Mouse (Mus musculus) forebrain, embryonic 14.5 days (tissue): ENCODE data around the gene Trim41. TPM values are rescaled to one million over a fixed set of nuclear protein-coding genes. Genes with fewer than 3 reads are reported as not detected.

Source experiments
- ATAC-seq: fragments of 200-750 bp; cut with Nextera tagmentation; 2 replicates; pipeline ENCODE4 v1.8.0; 2017; ENCODE audit warnings: mild to moderate bottlenecking, moderate library complexity
- DNase-seq: peaks from one replicate; pipeline ENCODE4 v3.0.0-alpha.2; 2015; ENCODE audit warnings: low spot score
- H3K27ac ChIP-seq: fragments of 300-500 bp; sonication (generic); 2 replicates; pipeline ENCODE4 v1.5.1; 2014; ENCODE audit warnings: low read depth, mild to moderate bottlenecking, control low read depth, low read length, moderate library complexity
- H3K27me3 ChIP-seq: fragments of 300-500 bp; sonication (generic); replicated peaks from 2 replicates; pipeline ENCODE4 v1.6.1; 2014; ENCODE audit warnings: low read length, control low read depth, mixed read lengths; ENCODE audit not compliant: control insufficient read depth, insufficient read depth
- H3K36me3 ChIP-seq: fragments of 300-500 bp; sonication (generic); 2 replicates; pipeline ENCODE4 v1.6.1; 2014; ENCODE audit warnings: low read length, control low read depth; ENCODE audit not compliant: control insufficient read depth, insufficient read depth
- H3K4me1 ChIP-seq: fragments of 300-500 bp; sonication (generic); 2 replicates; pipeline ENCODE4 v1.6.1; 2014; ENCODE audit warnings: antibody characterized with exemption, low read length, control low read depth; ENCODE audit not compliant: control insufficient read depth, insufficient read depth
- H3K4me2 ChIP-seq: fragments of 300-500 bp; sonication (generic); 2 replicates; pipeline ENCODE4 v1.6.1; 2014; ENCODE audit warnings: mild to moderate bottlenecking, control low read depth, low read length
- H3K4me3 ChIP-seq: fragments of 300-500 bp; sonication (generic); 2 replicates; pipeline ENCODE4 v1.5.1; 2014; ENCODE audit warnings: low read depth, low read length, control low read depth
- H3K9ac ChIP-seq: fragments of 300-500 bp; sonication (generic); 2 replicates; pipeline ENCODE4 v1.6.1; 2014; ENCODE audit warnings: mild to moderate bottlenecking, low read length, control low read depth, moderate library complexity
- H3K9me3 ChIP-seq: fragments of 300-500 bp; sonication (generic); replicated peaks from 2 replicates; pipeline ENCODE4 v1.6.1; 2016; ENCODE audit warnings: low read length, control low read depth, mixed read lengths; ENCODE audit not compliant: control insufficient read depth
- WGBS: fragments of 180-500 bp; shearing (Covaris S2); extraction: QIAGEN DNeasy Blood & Tissue Kit; methylation state at CpG from one replicate; pipeline ENCODE4 v1.1.7; 2014; 5-methylcytosine and 5-hydroxymethylcytosine counted together
- polyA plus RNA-seq: library from polyadenylated mRNA; unstranded; fragments of >200 nt; fragmentation: Nextera tagmentation; extraction: Ambion mirVana; gene quantifications from 2 replicates; pipeline ENCODE4 v1.2.1, GENCODE M21; 2014

The Trim41 gene
- polyA plus RNA-seq, 1 experiment from 2014 or later: 3.2 TPM

- Histone ChIP-seq H3K27ac (no peak overlapping the region), H3K9me3 (no peaks in the 10 kb centered on the region), H3K27me3 (no peaks in the 10 kb centered on the region), H3K4me3 (peak overlapping the region; percentile 58), H3K36me3 (peaks cover 60% of the 10 kb centered on the region), H3K4me1 (peaks cover 19% of the 10 kb centered on the region), H3K9ac (peak overlapping the region; percentile 95), H3K4me2 (peak overlapping the region; percentile 90)
- no peak for ATAC-seq
- WGBS: 80% methylated on average over 17 of the region's 17 CpGs
- DNase-seq: no peak
Observed at GRCm38 (mm10) chr11:48801831-48802772, 15.1 kb downstream of the Trim41 start.

- whole genome bisulfite sequencing: under 1% methylated on average over 47 of the region's 47 CpGs
- DNase-seq: peak; percentile 96
Observed at GRCm38 (mm10) chr11:48799921-48800701, 17.0 kb downstream of the Trim41 start, which contains the start of gene Rack1. Rack1 (plus strand) TSS chr11:48800332.

GRCm38 (mm10) chr11:48798984-48799920, 17.9 kb downstream of the Trim41 start:
- peaks cover 19% of the 10 kb centered on the region for H3K4me1 ChIP-seq
- H3K4me2 ChIP-seq: peak overlapping the region; percentile 90
- WGBS: 13% methylated on average over 18 of the region's 18 CpGs
- peak overlapping the region; percentile 58 for H3K4me3 ChIP-seq
- peak overlapping the region; percentile 95 for H3K9ac ChIP-seq
- H3K27me3 ChIP-seq: no peaks in the 10 kb centered on the region
- H3K9me3 ChIP-seq: no peaks in the 10 kb centered on the region
- ATAC-seq (no peak; the same call in 1 of the 2 replicates), DNase-seq (no peak)
- peak overlapping the region; percentile 92 for H3K27ac ChIP-seq
- peaks cover 32% of the 10 kb centered on the region for H3K36me3 ChIP-seq

More at GRCm38 (mm10) chr11:48799921-48800701, 17.0 kb downstream of the Trim41 start, which contains the start of gene Rack1:
- Histone ChIP-seq H3K9me3 (no peaks in the 10 kb centered on the region), H3K4me2 (peak within 1 kb of the TSS; percentile 90), H3K9ac (peak within 1 kb of the TSS; percentile 95), H3K4me1 (peaks cover 19% of the 10 kb centered on the region), H3K36me3 (peaks cover 40% of the 10 kb centered on the region), H3K4me3 (peak within 1 kb of the TSS; percentile 58), H3K27me3 (no peaks in the 10 kb centered on the region), H3K27ac (peak within 1 kb of the TSS; percentile 92)
- peak; percentile 95 for ATAC-seq

DNA sequence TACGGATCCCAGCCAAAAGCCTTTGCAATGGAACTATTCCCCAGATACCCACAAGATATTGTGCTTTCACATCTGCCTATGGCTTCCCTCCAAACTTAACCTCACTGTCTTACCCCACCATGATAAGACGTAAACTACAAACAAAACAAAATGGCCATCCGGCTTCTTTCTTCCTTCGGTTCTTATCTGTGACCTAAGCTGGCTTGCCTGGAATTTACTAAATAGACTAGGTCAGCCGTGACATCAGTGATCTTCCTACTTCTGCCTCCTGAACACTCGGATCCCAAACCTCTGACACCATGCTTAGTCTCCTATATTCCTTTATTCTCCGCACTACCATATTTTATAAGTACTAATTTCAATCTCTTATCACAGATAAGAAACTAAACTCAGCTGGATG, 18.8 kb downstream of the Trim41 start:
- Histone ChIP-seq H3K4me1 (peaks cover 19% of the 10 kb centered on the region), H3K9ac (no peak overlapping the region), H3K27me3 (no peaks in the 10 kb centered on the region), H3K4me3 (no peak overlapping the region), H3K36me3 (peaks cover 22% of the 10 kb centered on the region), H3K9me3 (no peaks in the 10 kb centered on the region), H3K27ac (no peak overlapping the region), H3K4me2 (peak overlapping the region; percentile 90; the same call in 1 of the 2 replicates)
- WGBS: 86% methylated on average over 7 of the region's 7 CpGs
- DNase-seq (no peak), ATAC-seq (no peak)

DNA sequence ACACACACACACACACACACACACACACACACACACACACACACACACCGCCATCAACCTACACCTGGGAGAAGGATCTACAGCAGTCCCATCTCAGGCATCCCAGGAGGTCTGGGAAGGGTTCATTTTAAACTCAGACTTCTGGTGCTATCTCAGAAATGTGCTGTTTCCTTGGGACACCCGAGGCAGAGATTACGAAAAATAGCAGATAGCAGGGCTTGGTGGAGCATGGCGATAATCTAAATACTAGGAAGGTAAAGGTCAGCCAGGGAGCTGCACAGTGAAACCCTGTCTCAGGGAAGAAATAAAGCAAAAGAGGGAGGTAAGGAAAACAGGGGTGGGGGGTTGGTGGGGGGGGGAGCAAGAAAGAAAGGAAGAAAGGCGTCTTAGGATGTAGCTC, 19.9 kb downstream of the Trim41 start:
- Histone ChIP-seq H3K9me3 (no peaks in the 10 kb centered on the region), H3K4me1 (peaks cover 19% of the 10 kb centered on the region), H3K4me2 (no peak overlapping the region), H3K4me3 (no peak overlapping the region), H3K27me3 (no peaks in the 10 kb centered on the region), H3K36me3 (peaks cover 12% of the 10 kb centered on the region), H3K9ac (no peak overlapping the region), H3K27ac (no peak overlapping the region)
- WGBS: 89% methylated on average over 5 of the region's 5 CpGs
- DNase-seq (no peak), ATAC-seq (no peak)

GRCm38 (mm10) chr11:48796290-48796689, 20.9 kb downstream of the Trim41 start:
- Histone ChIP-seq H3K9me3 (no peaks in the 10 kb centered on the region), H3K9ac (no peak overlapping the region), H3K4me2 (no peak overlapping the region), H3K4me3 (no peak overlapping the region), H3K27ac (no peak overlapping the region), H3K27me3 (no peaks in the 10 kb centered on the region), H3K4me1 (peaks cover 11% of the 10 kb centered on the region), H3K36me3 (0 out of 2 replicates have a peak, but pooled peaks cover 2% of the 10 kb centered on the region)
- DNase-seq (no peak), ATAC-seq (no peak)
- whole genome bisulfite sequencing: 84% methylated on average over 4 of the region's 4 CpGs

- WGBS: 92% methylated on average over 7 of the region's 7 CpGs
Observed at GRCm38 (mm10) chr11:48795221-48795620, 21.9 kb downstream of the Trim41 start.

DNA sequence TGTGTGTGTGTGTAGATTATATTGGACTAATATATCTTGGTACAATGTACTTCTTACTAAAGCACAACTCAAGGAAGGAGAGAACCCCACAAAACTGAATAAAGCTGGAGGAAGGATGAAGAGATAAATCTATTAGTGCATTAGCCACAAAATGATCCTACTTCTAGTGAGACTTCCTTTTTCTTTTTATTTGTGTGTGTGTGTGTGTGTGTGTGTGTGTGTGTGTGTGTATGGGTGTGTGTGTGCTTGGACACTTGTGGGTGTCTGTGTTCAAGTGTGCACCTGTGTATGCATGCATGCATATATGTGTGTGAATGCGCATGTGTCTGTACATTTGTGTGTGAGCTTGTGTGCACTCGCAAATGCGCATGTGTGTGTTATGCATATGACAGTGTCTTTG, 24.0 kb downstream of the Trim41 start:
- ATAC-seq (no peak), DNase-seq (no peak)
- H3K9ac ChIP-seq: no peak overlapping the region
- peaks cover 3% of the 10 kb centered on the region; the same call in 1 of the 2 replicates for H3K4me1 ChIP-seq
- H3K9me3 ChIP-seq: no peaks in the 10 kb centered on the region
- H3K4me2 ChIP-seq: no peak overlapping the region
- WGBS: 98% methylated on average over 3 of the region's 3 CpGs
- H3K27ac ChIP-seq: no peak overlapping the region
- H3K4me3 ChIP-seq: no peak overlapping the region
- no peaks in the 10 kb centered on the region for H3K36me3 ChIP-seq
- H3K27me3 ChIP-seq: no peaks in the 10 kb centered on the region

More at GRCm38 (mm10) chr11:48795221-48795620, 21.9 kb downstream of the Trim41 start:
- DNase-seq (no peak), ATAC-seq (no peak)
- H3K27ac ChIP-seq: no peak overlapping the region
- H3K36me3 ChIP-seq: no peaks in the 10 kb centered on the region
- no peak overlapping the region for H3K4me2 ChIP-seq
- H3K4me3 ChIP-seq: no peak overlapping the region
- H3K9me3 ChIP-seq: no peaks in the 10 kb centered on the region
- no peak overlapping the region for H3K9ac ChIP-seq
- H3K27me3 ChIP-seq: no peaks in the 10 kb centered on the region
- H3K4me1 ChIP-seq: peaks cover 10% of the 10 kb centered on the region
